Mouse (Mus musculus) stomach, postnatal 0 days (tissue): ENCODE results near the gene Abcc9. TPM values are rescaled to one million over a fixed set of nuclear protein-coding genes. Genes with fewer than 3 reads are reported as not detected.

Source experiments
- ATAC-seq: fragments of 200-750 bp; cut with Nextera tagmentation; 2 replicates; pipeline ENCODE4 v1.8.0; 2017; ENCODE audit not compliant: low FRiP score, low TSS enrichment
- DNase-seq: peaks from one replicate; pipeline ENCODE4 v3.0.0-alpha.2; 2016; ENCODE audit warnings: low spot score
- H3K27ac ChIP-seq: fragments of 300-500 bp; sonication (generic); replicated peaks from 2 replicates; pipeline ENCODE4 v1.5.1; 2014; ENCODE audit warnings: mild to moderate bottlenecking, control low read depth
- H3K27me3 ChIP-seq: fragments of 300-500 bp; sonication (generic); 2 replicates; pipeline ENCODE4 v1.6.1; 2014; ENCODE audit warnings: low read length; ENCODE audit not compliant: control insufficient read depth, insufficient read depth
- H3K36me3 ChIP-seq: fragments of 300-500 bp; sonication (generic); 2 replicates; pipeline ENCODE4 v1.6.1; 2014; ENCODE audit warnings: low read length, mixed read lengths; ENCODE audit not compliant: control insufficient read depth, insufficient read depth
- H3K4me1 ChIP-seq: fragments of 300-500 bp; sonication (generic); replicated peaks from 2 replicates; pipeline ENCODE4 v1.6.1; 2014; ENCODE audit warnings: antibody characterized with exemption; ENCODE audit not compliant: control insufficient read depth, insufficient read depth
- H3K4me2 ChIP-seq: fragments of 300-500 bp; sonication (generic); replicated peaks from 2 replicates; pipeline ENCODE4 v1.6.1; 2014; ENCODE audit warnings: low read depth, mild to moderate bottlenecking, control low read depth, moderate library complexity
- H3K4me3 ChIP-seq: fragments of 300-500 bp; sonication (generic); 2 replicates; pipeline ENCODE4 v1.5.1; 2014; ENCODE audit warnings: low read depth, low read length, control low read depth
- H3K9ac ChIP-seq: fragments of 300-500 bp; sonication (generic); 2 replicates; pipeline ENCODE4 v1.6.1; 2014; ENCODE audit warnings: mild to moderate bottlenecking, low read length, control low read depth, mixed read lengths
- H3K9me3 ChIP-seq: fragments of 300-500 bp; sonication (generic); 2 replicates; pipeline ENCODE4 v1.6.1; 2016; ENCODE audit warnings: low read length; ENCODE audit not compliant: control insufficient read depth
- CTCF ChIP-seq: IDR thresholded peaks from 2 replicates; pipeline ENCODE4 v1.5.1; 2016; ENCODE audit warnings: antibody characterized with exemption, low read depth, mild to moderate bottlenecking, moderate library complexity
- EP300 ChIP-seq: optimal IDR thresholded peaks from 2 replicates; pipeline ENCODE3; 2016; ENCODE audit warnings: antibody characterized with exemption
- WGBS: fragments of 180-500 bp; shearing (Covaris S2); extraction: QIAGEN DNeasy Blood & Tissue Kit; methylation state at CpG from one replicate; pipeline ENCODE4 v1.1.7; 2014; 5-methylcytosine and 5-hydroxymethylcytosine counted together
- polyA plus RNA-seq: library from polyadenylated mRNA; unstranded; fragments of >200 nt; fragmentation: Nextera tagmentation; extraction: Ambion mirVana; gene quantifications from 2 replicates; pipeline ENCODE4 v1.2.1, GENCODE M21; 2015

Gene Abcc9
- polyA plus RNA-seq, 1 experiment from 2014 or later: 4.6 TPM

- Histone ChIP-seq H3K9ac (peak overlapping the region; percentile 75), H3K36me3 (no peaks in the 10 kb centered on the region), H3K4me1 (peaks cover 3% of the 10 kb centered on the region; the same call in 1 of the 2 replicates), H3K9me3 (no peaks in the 10 kb centered on the region), H3K27ac (peak overlapping the region; percentile 93), H3K27me3 (no peaks in the 10 kb centered on the region; the same call in 1 of the 2 replicates), H3K4me3 (peak overlapping the region; percentile 55), H3K4me2 (peak overlapping the region; percentile 60)
- 3% methylated on average over 21 of the region's 21 CpGs for WGBS
- ATAC-seq (peak; percentile 41; the same call in 1 of the 2 replicates), DNase-seq (peak; percentile 37)
- TF ChIP-seq CTCF: no peak
- TF ChIP-seq EP300: no peak
Observed at GRCm38 (mm10) chr6:142571629-142572360, 130.3 kb downstream of the Abcc9 start.

- H3K9me3 ChIP-seq: no peaks in the 10 kb centered on the region
- peak within 1 kb of the TSS; percentile 60 for H3K4me2 ChIP-seq
- peaks cover 3% of the 10 kb centered on the region; the same call in 1 of the 2 replicates for H3K4me1 ChIP-seq
- peak within 1 kb of the TSS; percentile 93 for H3K27ac ChIP-seq
- WGBS: 2% methylated on average over 34 of the region's 34 CpGs
- DNase-seq (peak; percentile 75), ATAC-seq (peak; percentile 95)
- no peaks in the 10 kb centered on the region for H3K36me3 ChIP-seq
- peak within 1 kb of the TSS; percentile 55 for H3K4me3 ChIP-seq
- H3K27me3 ChIP-seq: no peaks in the 10 kb centered on the region; the same call in 1 of the 2 replicates
- H3K9ac ChIP-seq: peak within 1 kb of the TSS; percentile 75
- TF ChIP-seq CTCF (peak; percentile 43), EP300 (peak; percentile 44)
Observed at GRCm38 (mm10) chr6:142571055-142571618, 131.0 kb downstream of the Abcc9 start, which contains the start of gene Kcnj8. Gene Kcnj8, minus strand, starts transcription at chr6:142571614.

GRCm38 (mm10) chr6:142570046-142570770 lies 131.9 kb downstream of the Abcc9 start:
- TF ChIP-seq EP300 (no peak), CTCF (no peak)
- peaks cover 3% of the 10 kb centered on the region; the same call in 1 of the 2 replicates for H3K4me1 ChIP-seq
- peak overlapping the region; percentile 55 for H3K4me3 ChIP-seq
- DNase-seq: peak; percentile 16
- no peaks in the 10 kb centered on the region; the same call in 1 of the 2 replicates for H3K27me3 ChIP-seq
- no peak for ATAC-seq
- WGBS: 9% methylated on average over 30 of the region's 30 CpGs
- peak overlapping the region; percentile 75 for H3K9ac ChIP-seq
- H3K4me2 ChIP-seq: peak overlapping the region; percentile 60
- H3K36me3 ChIP-seq: no peaks in the 10 kb centered on the region
- H3K9me3 ChIP-seq: no peaks in the 10 kb centered on the region
- H3K27ac ChIP-seq: peak overlapping the region; percentile 93

GRCm38 (mm10) chr6:142568713-142569357 lies 133.3 kb downstream of the Abcc9 start:
- DNase-seq (no peak), ATAC-seq (no peak)
- H3K4me3 ChIP-seq: peak overlapping the region; percentile 29
- 0 out of 2 replicates have a peak overlapping the region, but pooled peaks have one; percentile 50 for H3K27ac ChIP-seq
- H3K9ac ChIP-seq: peak overlapping the region; percentile 39
- 33% methylated on average over 7 of the region's 7 CpGs for WGBS
- TF ChIP-seq CTCF (no peak), EP300 (no peak)
- no peaks in the 10 kb centered on the region for H3K36me3 ChIP-seq
- no peaks in the 10 kb centered on the region; the same call in 1 of the 2 replicates for H3K27me3 ChIP-seq
- H3K9me3 ChIP-seq: no peaks in the 10 kb centered on the region
- peaks cover 3% of the 10 kb centered on the region; the same call in 1 of the 2 replicates for H3K4me1 ChIP-seq
- peak overlapping the region; percentile 46 for H3K4me2 ChIP-seq

GRCm38 (mm10) chr6:142567452-142567851 lies 134.7 kb downstream of the Abcc9 start:
- no peak for TF ChIP-seq CTCF
- TF ChIP-seq EP300: no peak
- H3K4me2 ChIP-seq: peak overlapping the region; percentile 45
- peaks cover 3% of the 10 kb centered on the region; the same call in 1 of the 2 replicates for H3K4me1 ChIP-seq
- no peak overlapping the region for H3K27ac ChIP-seq
- no peaks in the 10 kb centered on the region for H3K9me3 ChIP-seq
- H3K9ac ChIP-seq: no peak overlapping the region
- DNase-seq: peak; percentile 44
- 10% methylated on average over 5 of the region's 5 CpGs for WGBS
- H3K4me3 ChIP-seq: no peak overlapping the region; the same call in 1 of the 2 replicates
- H3K27me3 ChIP-seq: no peaks in the 10 kb centered on the region; the same call in 1 of the 2 replicates
- ATAC-seq: no peak
- H3K36me3 ChIP-seq: no peaks in the 10 kb centered on the region
